ENCODE assay signal across 10 mouse cellular contexts in the genomic region with DNA sequence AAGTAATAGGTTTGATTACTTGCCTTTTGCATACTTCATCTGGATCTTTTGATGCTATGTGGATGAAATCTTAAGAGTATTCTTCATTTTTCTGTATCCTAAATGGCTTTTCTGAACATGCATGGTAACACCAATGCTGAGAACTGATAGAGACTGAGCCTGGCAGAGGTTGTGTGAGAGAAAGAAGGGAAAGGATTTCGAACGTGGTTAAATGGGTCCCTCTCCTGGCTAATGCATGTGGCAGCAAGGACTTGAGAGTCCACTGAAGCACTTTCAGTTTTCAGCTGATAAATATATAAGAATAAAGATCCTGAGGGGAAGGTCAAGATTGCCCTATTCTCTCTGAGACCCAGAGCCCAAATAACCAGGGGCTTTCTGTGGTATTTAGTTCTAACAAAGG.
DNase-seq lines count a peak whose midpoint lies in the region; ATAC-seq and TF ChIP-seq lines count a peak whose summit lies in the region.
"Had no signal": no experiment of that assay in that cellular context is flagged by ENCODE, and none has a peak within 500 bp of the region (broad histone marks: within the 10 kb centered on the region; RNA-seq: fewer than 3 reads in every experiment).

No protein-coding gene starts in this region.

- H3K9me3 ChIP-seq in forebrain, embryonic 14.5 days (replicated peaks; ENCODE audit: control insufficient read depth, low read length) = no peaks in the 10 kb centered on the region

- peak; percentile 90 for ATAC-seq in forebrain, embryonic 14.5 days
- ATAC-seq: Patski had no signal

- WGBS in forebrain, embryonic 14.5 days = 31% methylated on average over 2 of the region's 2 CpGs

- no peak overlapping the region for H3K4me2 ChIP-seq in forebrain, embryonic 14.5 days (ENCODE audit: low read length)

- no peaks in the 10 kb centered on the region for H3K36me3 ChIP-seq in forebrain, embryonic 14.5 days (ENCODE audit: control insufficient read depth, insufficient read depth, low read length)

- H3K27me3 ChIP-seq in forebrain, embryonic 14.5 days (replicated peaks; ENCODE audit: control insufficient read depth, insufficient read depth, low read length) = no peaks in the 10 kb centered on the region; the same call in 1 of the 2 replicates

- H3K27ac ChIP-seq in forebrain, embryonic 14.5 days (ENCODE audit: low read depth, low read length) = no peak overlapping the region
- no peak overlapping the region for H3K27ac ChIP-seq in left cerebral cortex, adult 2 months

- H3K9ac ChIP-seq in forebrain, embryonic 14.5 days (ENCODE audit: low read length) = no peak overlapping the region

- DNase-seq in left cerebral cortex, adult 11 months (ENCODE audit: low spot score) = peak; percentile 42
- DNase-seq in left cerebral cortex, adult 8-10 months (ENCODE audit: low spot score in 2 of 2) = no peak
- peak; percentile 93 for DNase-seq in forebrain, embryonic 14.5 days (ENCODE audit: low spot score)
- peak in 1 of 2 experiments; percentile 44 for DNase-seq in left cerebral cortex, adult 2 months (ENCODE audit: extremely low spot score in 1 of 2, low spot score in 2 of 2)
- DNase-seq in right cerebral cortex, postnatal 10 days (ENCODE audit: low spot score in 2 of 2) = peak; percentile 68 to 73
- no peak for DNase-seq in urinary bladder, postnatal 4 days (ENCODE audit: low spot score in 2 of 2)
- DNase-seq in natural killer cell, adult 2 months (ENCODE audit: low spot score in 2 of 2) = no peak
- DNase-seq in lung, adult 18-20 months = no peak
- DNase-seq: lung, postnatal 4 days had no signal

- intact Hi-C loops in left cerebral cortex, adult 2 months (cut with DNase I) = loop anchor here (1.0 to 10.0 kb wide), 4 partner anchors 298 to 728 kb away; partner anchors contain the start of genes Elf1 and Wbp4

- peak; percentile 72 for TF ChIP-seq CTCF in left cerebral cortex, adult 2 months (IDR thresholded peaks at IDR 0.05)

- no peak overlapping the region for H3K4me3 ChIP-seq in forebrain, embryonic 14.5 days (ENCODE audit: low read depth, low read length)
- no peak overlapping the region for H3K4me3 ChIP-seq in left cerebral cortex, adult 2 months

- no peaks in the 10 kb centered on the region for H3K4me1 ChIP-seq in forebrain, embryonic 14.5 days (ENCODE audit: control insufficient read depth, insufficient read depth, low read length)

Comparison
In these comparisons a context has a peak if more than half of its experiments do, and no peak if none do; other contexts are left out.
1. DNase-seq: peak in left cerebral cortex, adult 11 months (single experiment), forebrain, embryonic 14.5 days (single experiment) and right cerebral cortex, postnatal 10 days (2 of 2); none in left cerebral cortex, adult 8-10 months (0 of 2), urinary bladder, postnatal 4 days (0 of 2), natural killer cell, adult 2 months (0 of 2) and lung, adult 18-20 months (0 of 2).